Mouse (Mus musculus) forebrain, embryonic 14.5 days (tissue): ENCODE data around the gene Fam69a. TPM values are rescaled to one million over a fixed set of nuclear protein-coding genes. Genes with fewer than 3 reads are reported as not detected.
A peak's percentile ranks its signal among the peaks of the same experiment; 100 is the strongest.

Source experiments
- ATAC-seq: fragments of 200-750 bp; cut with Nextera tagmentation; 2 replicates; pipeline ENCODE4 v1.8.0; 2017; ENCODE audit warnings: mild to moderate bottlenecking, moderate library complexity
- DNase-seq: peaks from one replicate; pipeline ENCODE4 v3.0.0-alpha.2; 2015; ENCODE audit warnings: low spot score
- H3K27ac ChIP-seq: fragments of 300-500 bp; sonication (generic); 2 replicates; pipeline ENCODE4 v1.5.1; 2014; ENCODE audit warnings: low read depth, mild to moderate bottlenecking, control low read depth, low read length, moderate library complexity
- H3K27me3 ChIP-seq: fragments of 300-500 bp; sonication (generic); replicated peaks from 2 replicates; pipeline ENCODE4 v1.6.1; 2014; ENCODE audit warnings: low read length, control low read depth, mixed read lengths; ENCODE audit not compliant: control insufficient read depth, insufficient read depth
- H3K36me3 ChIP-seq: fragments of 300-500 bp; sonication (generic); 2 replicates; pipeline ENCODE4 v1.6.1; 2014; ENCODE audit warnings: low read length, control low read depth; ENCODE audit not compliant: control insufficient read depth, insufficient read depth
- H3K4me1 ChIP-seq: fragments of 300-500 bp; sonication (generic); 2 replicates; pipeline ENCODE4 v1.6.1; 2014; ENCODE audit warnings: antibody characterized with exemption, low read length, control low read depth; ENCODE audit not compliant: control insufficient read depth, insufficient read depth
- H3K4me2 ChIP-seq: fragments of 300-500 bp; sonication (generic); 2 replicates; pipeline ENCODE4 v1.6.1; 2014; ENCODE audit warnings: mild to moderate bottlenecking, control low read depth, low read length
- H3K4me3 ChIP-seq: fragments of 300-500 bp; sonication (generic); 2 replicates; pipeline ENCODE4 v1.5.1; 2014; ENCODE audit warnings: low read depth, low read length, control low read depth
- H3K9ac ChIP-seq: fragments of 300-500 bp; sonication (generic); 2 replicates; pipeline ENCODE4 v1.6.1; 2014; ENCODE audit warnings: mild to moderate bottlenecking, low read length, control low read depth, moderate library complexity
- H3K9me3 ChIP-seq: fragments of 300-500 bp; sonication (generic); replicated peaks from 2 replicates; pipeline ENCODE4 v1.6.1; 2016; ENCODE audit warnings: low read length, control low read depth, mixed read lengths; ENCODE audit not compliant: control insufficient read depth
- WGBS: fragments of 180-500 bp; shearing (Covaris S2); extraction: QIAGEN DNeasy Blood & Tissue Kit; methylation state at CpG from one replicate; pipeline ENCODE4 v1.1.7; 2014; 5-methylcytosine and 5-hydroxymethylcytosine counted together
- polyA plus RNA-seq: library from polyadenylated mRNA; unstranded; fragments of >200 nt; fragmentation: Nextera tagmentation; extraction: Ambion mirVana; gene quantifications from 2 replicates; pipeline ENCODE4 v1.2.1, GENCODE M21; 2014

The Fam69a gene
- polyA plus RNA-seq, 1 experiment from 2014 or later, result 34.1 TPM

GRCm38 (mm10) chr5:107964031-107964758 lies 22.7 kb downstream of the Fam69a start:
- no peak overlapping the region for H3K27ac ChIP-seq
- H3K27me3 ChIP-seq, result no peaks in the 10 kb centered on the region
- H3K9me3 ChIP-seq, result no peaks in the 10 kb centered on the region
- H3K9ac ChIP-seq, result no peak overlapping the region
- H3K36me3 ChIP-seq, result no peaks in the 10 kb centered on the region
- 70% methylated on average over 2 of the region's 2 CpGs for WGBS
- peak; percentile 65; the same call in 1 of the 2 replicates for ATAC-seq
- H3K4me2 ChIP-seq, result no peak overlapping the region
- DNase-seq, result peak; percentile 45
- H3K4me3 ChIP-seq, result no peak overlapping the region
- peaks cover 4% of the 10 kb centered on the region; the same call in 1 of the 2 replicates for H3K4me1 ChIP-seq

GRCm38 (mm10) chr5:107961438-107962251 lies 25.2 kb downstream of the Fam69a start:
- no peak overlapping the region; the same call in 1 of the 2 replicates for H3K27ac ChIP-seq
- ATAC-seq, result peak; percentile 29; the same call in 1 of the 2 replicates
- no peak overlapping the region for H3K4me3 ChIP-seq
- H3K27me3 ChIP-seq, result no peaks in the 10 kb centered on the region
- no peak overlapping the region; the same call in 1 of the 2 replicates for H3K4me2 ChIP-seq
- no peak overlapping the region for H3K9ac ChIP-seq
- peak; percentile 75 for DNase-seq
- no peaks in the 10 kb centered on the region for H3K9me3 ChIP-seq
- H3K36me3 ChIP-seq, result no peaks in the 10 kb centered on the region
- peaks cover 4% of the 10 kb centered on the region; the same call in 1 of the 2 replicates for H3K4me1 ChIP-seq
- 59% methylated on average over 16 of the region's 16 CpGs for WGBS

- 83% methylated on average over 14 of the region's 14 CpGs for WGBS
- ATAC-seq (no peak), DNase-seq (no peak)
- peaks cover 4% of the 10 kb centered on the region; the same call in 1 of the 2 replicates for H3K4me1 ChIP-seq
- no peaks in the 10 kb centered on the region for H3K27me3 ChIP-seq
- H3K36me3 ChIP-seq, result no peaks in the 10 kb centered on the region
- H3K9ac ChIP-seq, result no peak overlapping the region
- H3K4me3 ChIP-seq, result no peak overlapping the region
- no peaks in the 10 kb centered on the region for H3K9me3 ChIP-seq
- no peak overlapping the region for H3K27ac ChIP-seq
- H3K4me2 ChIP-seq, result no peak overlapping the region
These were observed 26.2 kb downstream of the Fam69a start for GRCm38 (mm10) chr5:107960532-107961202.

GRCm38 (mm10) chr5:107959624-107960300 lies 27.1 kb downstream of the Fam69a start:
- no peak overlapping the region for H3K4me3 ChIP-seq
- peaks cover 4% of the 10 kb centered on the region; the same call in 1 of the 2 replicates for H3K4me1 ChIP-seq
- ATAC-seq, result no peak
- 87% methylated on average over 8 of the region's 8 CpGs for WGBS
- H3K4me2 ChIP-seq, result no peak overlapping the region
- no peak for DNase-seq
- no peak overlapping the region for H3K9ac ChIP-seq
- no peak overlapping the region for H3K27ac ChIP-seq
- H3K36me3 ChIP-seq, result no peaks in the 10 kb centered on the region
- no peaks in the 10 kb centered on the region for H3K9me3 ChIP-seq
- no peaks in the 10 kb centered on the region for H3K27me3 ChIP-seq

- Histone ChIP-seq H3K36me3 (no peaks in the 10 kb centered on the region), H3K4me2 (no peak overlapping the region), H3K4me3 (no peak overlapping the region), H3K27me3 (no peaks in the 10 kb centered on the region), H3K4me1 (no peaks in the 10 kb centered on the region), H3K27ac (no peak overlapping the region), H3K9me3 (no peaks in the 10 kb centered on the region), H3K9ac (no peak overlapping the region)
- WGBS, result 78% methylated on average over 5 of the region's 5 CpGs
- DNase-seq (no peak), ATAC-seq (no peak)
These were observed 36.2 kb downstream of the Fam69a start for GRCm38 (mm10) chr5:107950643-107951042.

GRCm38 (mm10) chr5:107949607-107950006 lies 37.3 kb downstream of the Fam69a start:
- DNase-seq (no peak), ATAC-seq (no peak)
- H3K4me2 ChIP-seq, result no peak overlapping the region
- no peaks in the 10 kb centered on the region for H3K36me3 ChIP-seq
- no peak overlapping the region for H3K4me3 ChIP-seq
- no peak overlapping the region for H3K27ac ChIP-seq
- H3K9ac ChIP-seq, result no peak overlapping the region
- no peaks in the 10 kb centered on the region for H3K27me3 ChIP-seq
- H3K9me3 ChIP-seq, result no peaks in the 10 kb centered on the region
- H3K4me1 ChIP-seq, result no peaks in the 10 kb centered on the region
- WGBS, result 96% methylated on average over 3 of the region's 3 CpGs

GRCm38 (mm10) chr5:107948899-107949298 lies 38.0 kb downstream of the Fam69a start:
- ATAC-seq (no peak), DNase-seq (no peak)
- Histone ChIP-seq H3K9ac (no peak overlapping the region), H3K9me3 (no peaks in the 10 kb centered on the region), H3K27ac (no peak overlapping the region), H3K27me3 (no peaks in the 10 kb centered on the region), H3K4me1 (no peaks in the 10 kb centered on the region), H3K4me2 (no peak overlapping the region), H3K36me3 (no peaks in the 10 kb centered on the region), H3K4me3 (no peak overlapping the region)
- 66% methylated on average over 1 of the region's 1 CpGs for WGBS

GRCm38 (mm10) chr5:107947548-107947947 lies 39.3 kb downstream of the Fam69a start:
- no peaks in the 10 kb centered on the region for H3K27me3 ChIP-seq
- 59% methylated on average over 2 of the region's 2 CpGs for WGBS

More at GRCm38 (mm10) chr5:107947548-107947947, 39.3 kb downstream of the Fam69a start:
- Histone ChIP-seq H3K9me3 (no peaks in the 10 kb centered on the region), H3K4me2 (no peak overlapping the region), H3K36me3 (no peaks in the 10 kb centered on the region), H3K4me1 (no peaks in the 10 kb centered on the region), H3K27ac (no peak overlapping the region), H3K9ac (no peak overlapping the region), H3K4me3 (no peak overlapping the region)
- DNase-seq (peak; percentile 70), ATAC-seq (no peak)
